Mouse (Mus musculus) stomach, postnatal 0 days (tissue): ENCODE measurements around the gene 9030025P20Rik.

Experiments used
- CTCF ChIP-seq: IDR thresholded peaks from 2 replicates; pipeline ENCODE4 v1.5.1; 2016; ENCODE audit warnings: antibody characterized with exemption, low read depth, mild to moderate bottlenecking, moderate library complexity
- EP300 ChIP-seq: optimal IDR thresholded peaks from 2 replicates; pipeline ENCODE3; 2016; ENCODE audit warnings: antibody characterized with exemption

GRCm38 (mm10) chr17:14943729-14944059 lies 34.6 kb upstream of the 9030025P20Rik start:
- TF ChIP-seq CTCF (no peak), EP300 (no peak)
